Mouse (Mus musculus): Measurements from ENCODE around the gene Zfp652.

DNA sequence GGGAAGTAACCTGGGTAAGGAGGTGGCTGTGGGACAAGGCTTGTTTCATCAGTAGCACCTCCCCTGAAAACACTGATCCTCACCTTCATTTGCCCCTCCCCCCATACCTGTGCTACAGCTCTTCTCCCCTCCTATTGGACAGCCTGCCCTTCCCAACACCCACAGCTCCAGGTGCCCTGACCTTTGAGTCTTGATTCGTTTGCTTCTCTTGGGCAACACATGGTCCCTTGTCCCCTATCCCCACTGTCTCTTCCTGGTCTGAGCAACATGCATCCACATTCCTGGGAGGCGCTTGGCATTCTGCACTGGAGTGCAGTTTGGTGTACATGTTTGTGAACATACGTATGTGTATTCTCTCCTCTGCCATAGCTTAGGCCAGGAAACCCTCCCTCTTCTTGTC lies 29.5 kb upstream of the Zfp652 start:
- TF ChIP-seq CTCF (IDR thresholded peaks at IDR 0.05; ENCODE audit: insufficient read depth, low read depth, low read length), result no peak
- no peak for TF ChIP-seq POLR2A (IDR thresholded peaks at IDR 0.05; ENCODE audit: insufficient read depth, low read depth, low read length)
